9 mouse cellular contexts compared by ENCODE assay signal in genomic region chr11:42000190-42001098, GRCm38 (mm10). TPM values are rescaled to one million over a fixed set of nuclear protein-coding genes. Genes with fewer than 3 reads are reported as not detected.
DNase-seq lines count a peak whose midpoint lies in the region; ATAC-seq lines count a peak whose summit lies in the region.
"Had no signal": no experiment of that assay in that cellular context is flagged by ENCODE, and none has a peak within 500 bp of the region (broad histone marks: within the 10 kb centered on the region; RNA-seq: fewer than 3 reads in every experiment).

Gene Gabrg2 (minus strand): TSS chr11:42000857.

- no peaks in the 10 kb centered on the region for H3K27me3 ChIP-seq in forebrain, embryonic 15.5 days
- H3K27me3 ChIP-seq in neural tube, embryonic 15.5 days (replicated peaks): no peaks in the 10 kb centered on the region

- H3K4me1 ChIP-seq in forebrain, embryonic 15.5 days: peaks cover 17% of the 10 kb centered on the region
- peaks cover 13% of the 10 kb centered on the region; the same call in 1 of the 2 replicates for H3K4me1 ChIP-seq in neural tube, embryonic 15.5 days

- no peaks in the 10 kb centered on the region for H3K9me3 ChIP-seq in forebrain, embryonic 15.5 days
- H3K9me3 ChIP-seq in neural tube, embryonic 15.5 days (replicated peaks): no peaks in the 10 kb centered on the region

- H3K9ac ChIP-seq in forebrain, embryonic 15.5 days (replicated peaks): peak within 1 kb of the TSS; percentile 77
- peak within 1 kb of the TSS; percentile 72 for H3K9ac ChIP-seq in neural tube, embryonic 15.5 days (replicated peaks)

- 1% methylated on average over 20 of the region's 20 CpGs for WGBS in forebrain, embryonic 15.5 days
- 5% methylated on average over 20 of the region's 20 CpGs for WGBS in neural tube, embryonic 15.5 days

- peak within 1 kb of the TSS; percentile 59 for H3K4me3 ChIP-seq in forebrain, embryonic 15.5 days
- H3K4me3 ChIP-seq in neural tube, embryonic 15.5 days (replicated peaks): peak within 1 kb of the TSS; percentile 53

- peak; percentile 53 for DNase-seq in cerebellum, adult 9-11 months
- peak; percentile 35 to 50 for DNase-seq in layer of hippocampus, postnatal 36 days
- no peak for DNase-seq in gastrocnemius, postnatal 4 days (ENCODE audit: low spot score in 2 of 2)
- no peak for DNase-seq in gastrocnemius, postnatal 14 days

- H3K27ac ChIP-seq in forebrain, embryonic 15.5 days (replicated peaks): peak within 1 kb of the TSS; percentile 96
- peak within 1 kb of the TSS; percentile 96 for H3K27ac ChIP-seq in neural tube, embryonic 15.5 days (replicated peaks)

- peak; percentile 90 for ATAC-seq in forebrain, embryonic 15.5 days (replicated peaks)
- ATAC-seq in neural tube, embryonic 15.5 days (ENCODE audit: low FRiP score): peak; percentile 90
- ATAC-seq in megakaryocyte-erythroid progenitor cell, adult 5-6 weeks (replicated peaks; ENCODE audit: low FRiP score, low TSS enrichment, poor library complexity, severe bottlenecking): no peak
- ATAC-seq in activated CD4-positive, CD25-positive, alpha-beta regulatory T cell, adult 4 months: no peak

- intact Hi-C loops in gastrocnemius, postnatal 14 days (cut with DNase I; ENCODE audit: low total_unique reads): no loop called here

- H3K4me2 ChIP-seq in forebrain, embryonic 15.5 days (replicated peaks): peak within 1 kb of the TSS; percentile 43
- H3K4me2 ChIP-seq in neural tube, embryonic 15.5 days: peak within 1 kb of the TSS; percentile 60

- H3K36me3 ChIP-seq in forebrain, embryonic 15.5 days: no peaks in the 10 kb centered on the region
- H3K36me3 ChIP-seq in neural tube, embryonic 15.5 days: no peaks in the 10 kb centered on the region

RNA-seq across cellular contexts. Expression of gene Gabrg2, which starts in this region (rescaled TPM):
- 66.2 and 70.9 TPM in 2 replicates for polyA plus RNA-seq in forebrain, embryonic 15.5 days (2015; fragmentation: Nextera tagmentation; extraction: Ambion mirVana)
- total RNA-seq in layer of hippocampus, postnatal 36 days (2021): 100 to 1,000 TPM; 154 to 164 TPM
- polyA plus RNA-seq in neural tube, embryonic 15.5 days (2015; fragmentation: Nextera tagmentation; extraction: Ambion mirVana): 98.4 and 108 TPM in 2 replicates
- not detected in 2 replicates for total RNA-seq in megakaryocyte-erythroid progenitor cell, adult 5-6 weeks (2014; fragmentation: Nextera tagmentation)
- not detected in 2 replicates for total RNA-seq in megakaryocyte-erythroid progenitor cell, adult 5-6 weeks (2017)
- polyA plus RNA-seq in activated CD4-positive, CD25-positive, alpha-beta regulatory T cell, adult 4 months (2017; shearing (Covaris generic)): under 1 TPM in 1 of 2 experiments, not detected in 1; 0.12 TPM
- total RNA-seq in gastrocnemius, postnatal 4 days (2021): under 1 TPM in 1 of 2 experiments, not detected in 1; 0.22 TPM
- total RNA-seq in gastrocnemius, postnatal 14 days (2021): under 1 TPM in 1 of 2 experiments, not detected in 1; 0.08 TPM
- total RNA-seq: common myeloid progenitor, adult 5-6 weeks had no signal

Comparison
In these comparisons a context has a peak if more than half of its experiments do, and no peak if none do; other contexts are left out.
1. RNA of gene Gabrg2 (total RNA-seq): 154 to 164 TPM in layer of hippocampus, postnatal 36 days; 0.22 TPM in gastrocnemius, postnatal 4 days, 0.08 TPM in gastrocnemius, postnatal 14 days and not detected in megakaryocyte-erythroid progenitor cell, adult 5-6 weeks; every median in the first group is over 100 times any median in the second.
2. RNA of gene Gabrg2 (polyA plus RNA-seq): 98.4 to 108 TPM in neural tube, embryonic 15.5 days and 66.2 to 70.9 TPM in forebrain, embryonic 15.5 days; 0.12 TPM in activated CD4-positive, CD25-positive, alpha-beta regulatory T cell, adult 4 months; every median in the first group is over 10 times any median in the second.
3. DNase-seq: peak in cerebellum, adult 9-11 months (single experiment) and layer of hippocampus, postnatal 36 days (2 of 2); none in gastrocnemius, postnatal 4 days (0 of 2) and gastrocnemius, postnatal 14 days (single experiment).
4. ATAC-seq: peak in forebrain, embryonic 15.5 days (single experiment) and neural tube, embryonic 15.5 days (single experiment); none in megakaryocyte-erythroid progenitor cell, adult 5-6 weeks (single experiment) and activated CD4-positive, CD25-positive, alpha-beta regulatory T cell, adult 4 months (single experiment).